Mouse (Mus musculus) telencephalon, adult 2 months (tissue): ENCODE results near the gene Knl1.
"Not testable (repeated sequence)": the region's sequence is repeated elsewhere in the genome, so short reads cannot be mapped to it uniquely, and the experiment has no call there.

Experiments used
- DNase-seq: peaks from one replicate; pipeline ENCODE4 v3.0.0-alpha.2; 2011; ENCODE audit warnings: low read depth, low spot score

Gene Knl1

GRCm38 (mm10) chr2:119046649-119047611, at the start of gene Knl1:
TSS of gene Knl1 (plus strand) at chr2:119047119.
- peak; percentile 77 for DNase-seq

GRCm38 (mm10) chr2:118998115-118998866, 48.6 kb upstream of the Knl1 start:
- DNase-seq: no peak

GRCm38 (mm10) chr2:118999025-118999639, 47.8 kb upstream of the Knl1 start:
- no peak for DNase-seq

- no peak for DNase-seq
Measured at GRCm38 (mm10) chr2:119006886-119007285, 40.0 kb upstream of the Knl1 start.

GRCm38 (mm10) chr2:119009376-119009775, 37.5 kb upstream of the Knl1 start:
- DNase-seq: no peak

- no peak for DNase-seq
Measured at GRCm38 (mm10) chr2:119014989-119015388, 31.9 kb upstream of the Knl1 start.

- DNase-seq: no peak
Measured at GRCm38 (mm10) chr2:119015604-119016180, 31.2 kb upstream of the Knl1 start.

GRCm38 (mm10) chr2:119016312-119016711, 30.6 kb upstream of the Knl1 start:
- not testable (repeated sequence) for DNase-seq

- DNase-seq: no peak
Measured at GRCm38 (mm10) chr2:119017647-119018046, 29.3 kb upstream of the Knl1 start.

- DNase-seq: no peak
Measured at GRCm38 (mm10) chr2:119018391-119019122, 28.4 kb upstream of the Knl1 start.

- DNase-seq: no peak
Measured at GRCm38 (mm10) chr2:119019131-119019530, 27.8 kb upstream of the Knl1 start.

GRCm38 (mm10) chr2:119019538-119019937, 27.4 kb upstream of the Knl1 start:
- no peak for DNase-seq

GRCm38 (mm10) chr2:119023154-119023660, 23.7 kb upstream of the Knl1 start:
- DNase-seq: no peak

GRCm38 (mm10) chr2:119024536-119025238, 22.2 kb upstream of the Knl1 start:
- DNase-seq: no peak

- DNase-seq: no peak
Measured at GRCm38 (mm10) chr2:119025239-119025616, 21.7 kb upstream of the Knl1 start.

GRCm38 (mm10) chr2:119026951-119027350, 20.0 kb upstream of the Knl1 start:
- DNase-seq: no peak

- DNase-seq: peak; percentile 90
Measured at GRCm38 (mm10) chr2:119028941-119029551, 17.9 kb upstream of the Knl1 start, which contains the start of gene Ccdc32. TSS of gene Ccdc32 (minus strand) at chr2:119029393.

- DNase-seq: no peak
Measured at GRCm38 (mm10) chr2:119032191-119032590, 14.7 kb upstream of the Knl1 start.

GRCm38 (mm10) chr2:119034656-119035396, 12.1 kb upstream of the Knl1 start, which contains the start of gene Rpusd2:
TSS of gene Rpusd2 (plus strand) at chr2:119034790.
- peak; percentile 96 for DNase-seq
